Mouse (Mus musculus): ENCODE data around the gene Mdm2.

DNA sequence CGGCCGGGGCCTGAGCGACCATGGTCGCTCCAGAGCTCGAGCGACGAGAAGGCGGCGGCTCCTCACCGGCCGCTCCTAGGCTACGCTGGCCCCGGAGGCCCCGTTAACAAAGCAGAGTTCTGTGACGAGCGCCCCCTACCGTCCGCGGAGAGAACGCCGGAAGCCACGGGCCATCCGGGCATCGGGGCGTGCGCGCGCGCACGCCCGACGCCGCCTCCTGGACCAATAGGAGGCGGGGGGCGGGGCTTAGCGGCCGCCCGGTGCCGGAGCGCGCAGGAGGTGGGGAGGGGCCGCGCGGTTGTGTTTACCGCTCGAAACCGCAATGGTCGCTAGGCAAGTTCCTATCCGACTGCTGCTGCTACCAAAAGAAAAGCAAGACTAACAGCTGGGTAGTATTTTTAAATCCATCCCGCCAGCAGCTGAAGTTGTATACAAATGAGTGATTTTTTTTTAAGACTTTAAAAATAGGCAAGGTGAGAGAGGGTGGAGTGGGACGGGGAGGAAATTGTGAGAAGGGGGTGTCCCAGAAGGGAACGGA is at the start of gene Mdm2:
- TF ChIP-seq CTCF (IDR thresholded peaks at IDR 0.05; ENCODE audit: borderline replicate concordance, control insufficient read depth, extremely low read depth, insufficient read depth, low read length, poor library complexity): peak; percentile 99
- TF ChIP-seq POLR2A (IDR thresholded peaks at IDR 0.05; ENCODE audit: control insufficient read depth, extremely low read depth, insufficient read depth, low read length, poor library complexity): peak; percentile 91

Data from thymus, adult 2 months (tissue).